Mouse (Mus musculus): ENCODE measurements around the gene Pth2.

Pth2 gene

GRCm38 (mm10) chr7:45154096-45154992, 26.5 kb upstream of the Pth2 start, which contains the start of the genes Pih1d1 and Aldh16a1:
Pih1d1 (plus strand) TSS chr7:45154303.
Aldh16a1 (minus strand) TSS chr7:45154584.
- DNase-seq = peak; percentile 99

- peak; percentile 70 to 88 for DNase-seq
These were observed 25.7 kb upstream of the Pth2 start for GRCm38 (mm10) chr7:45154993-45155514.

GRCm38 (mm10) chr7:45155590-45155989, 25.2 kb upstream of the Pth2 start:
- DNase-seq = peak in 1 of 2 experiments; percentile 27

DNA sequence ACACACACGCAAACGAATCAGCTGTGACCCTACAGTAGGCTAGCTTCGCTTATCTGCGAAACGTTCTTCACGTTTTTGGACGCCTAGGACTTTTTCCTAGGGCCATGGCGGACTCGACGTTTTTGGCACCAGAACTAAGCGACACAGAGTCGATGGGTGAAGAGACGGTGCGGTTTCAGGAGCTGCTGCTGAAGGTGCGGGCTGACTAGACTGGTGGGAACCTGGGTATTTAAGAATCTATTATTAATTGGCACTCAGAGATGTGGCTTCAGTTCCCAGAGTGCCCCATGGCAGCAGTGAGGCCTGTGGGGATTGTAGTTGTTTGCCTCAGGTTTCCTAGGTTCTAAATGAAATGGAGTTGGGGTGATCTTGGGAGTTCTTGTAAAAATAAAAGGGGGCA, 24.6 kb upstream of the Pth2 start:
- peak in 1 of 2 experiments; percentile 5 for DNase-seq

DNA sequence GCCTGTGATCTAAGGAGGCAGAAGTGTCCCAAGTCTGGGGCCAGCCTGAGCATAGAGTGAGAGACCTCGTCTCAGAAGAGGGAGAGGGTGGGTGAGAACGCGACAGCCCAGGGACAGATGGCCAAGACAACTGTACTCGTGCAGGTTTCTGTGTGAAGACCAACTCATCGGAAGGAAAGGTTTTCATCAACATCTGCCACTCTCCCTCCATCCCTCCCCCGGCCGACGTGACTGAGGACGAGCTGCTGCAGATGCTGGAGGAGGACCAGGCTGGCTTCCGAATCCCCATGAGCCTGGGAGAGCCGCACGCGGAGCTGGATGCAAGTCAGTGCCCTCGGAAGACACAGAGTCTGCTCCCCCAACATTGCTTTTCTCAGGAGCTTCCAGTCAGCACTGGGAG, 23.3 kb upstream of the Pth2 start:
- DNase-seq = no peak

DNA sequence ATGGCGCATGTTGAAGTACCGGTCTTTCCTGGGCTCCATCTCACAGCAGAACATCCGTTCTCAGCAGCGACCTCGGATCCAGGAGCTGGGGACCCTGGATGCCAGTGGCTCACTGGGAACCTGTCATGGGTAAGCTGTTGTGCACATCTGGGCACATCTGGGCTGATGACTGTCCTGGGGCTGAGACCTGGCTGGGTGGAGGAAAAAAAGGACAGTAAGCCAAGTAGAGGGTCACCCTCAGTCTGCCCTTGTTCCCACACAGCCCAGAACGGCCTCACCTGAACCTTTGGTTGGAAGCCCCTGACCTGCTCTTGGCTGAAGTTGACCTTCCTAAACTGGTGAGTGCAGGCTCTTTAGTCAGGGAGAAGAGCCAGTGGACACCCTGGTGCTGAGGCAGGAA, 21.8 kb upstream of the Pth2 start:
- peak in 1 of 2 experiments; percentile 11 for DNase-seq

- peak in 1 of 2 experiments; percentile 9 for DNase-seq
These were observed 20.4 kb upstream of the Pth2 start for GRCm38 (mm10) chr7:45160316-45160800.

- DNase-seq = no peak
These were observed 19.9 kb upstream of the Pth2 start for GRCm38 (mm10) chr7:45160866-45161265.

- DNase-seq = peak; percentile 100
These were observed 19.0 kb upstream of the Pth2 start for GRCm38 (mm10) chr7:45161612-45162473.

- no peak for DNase-seq
These were observed 18.2 kb upstream of the Pth2 start for GRCm38 (mm10) chr7:45162551-45162950.

GRCm38 (mm10) chr7:45162996-45163615, 17.7 kb upstream of the Pth2 start:
- DNase-seq = peak in 1 of 2 experiments; percentile 31

DNA sequence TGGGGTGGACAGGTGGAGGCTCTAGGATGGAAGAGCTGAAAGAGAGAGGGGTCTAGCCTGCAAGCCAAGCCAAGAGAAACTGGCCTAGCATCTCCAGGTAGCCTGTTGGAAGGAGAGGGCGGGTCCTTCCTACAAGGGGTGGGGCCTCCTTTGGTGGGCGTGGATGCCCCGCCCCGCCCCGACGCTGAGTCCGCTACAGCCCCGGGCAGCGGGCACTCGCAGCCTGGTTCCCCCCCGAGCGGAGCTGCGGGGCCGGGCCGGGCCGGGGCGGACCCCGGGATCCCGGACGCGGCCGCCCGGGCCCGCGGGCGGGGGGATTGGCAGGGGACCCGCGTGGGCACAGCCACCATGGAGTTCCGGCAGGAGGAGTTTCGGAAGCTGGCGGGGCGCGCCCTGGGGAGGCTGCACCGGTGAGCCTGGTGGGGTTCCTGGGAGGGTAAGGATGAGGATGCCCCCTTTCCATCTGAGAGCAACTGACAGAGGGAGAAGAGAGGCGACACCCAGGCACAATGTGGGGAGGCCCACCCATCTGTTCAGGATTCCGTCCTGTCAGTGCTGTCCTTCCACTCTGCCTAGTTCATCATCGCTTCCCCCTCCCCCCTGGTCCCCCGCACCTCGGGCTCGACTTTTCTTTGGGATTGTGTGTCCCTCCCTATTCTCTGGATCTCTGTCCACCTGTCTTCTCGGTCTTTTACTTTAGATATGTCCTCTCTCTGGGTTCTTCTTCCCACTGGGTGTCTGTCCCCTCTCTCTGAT, 16.9 kb upstream of the Pth2 start, which contains the start of gene Slc17a7:
TSS of gene Slc17a7 (plus strand) at position 215 of the 756 bp plus-strand sequence.
- DNase-seq = peak; percentile 78 to 87

DNA sequence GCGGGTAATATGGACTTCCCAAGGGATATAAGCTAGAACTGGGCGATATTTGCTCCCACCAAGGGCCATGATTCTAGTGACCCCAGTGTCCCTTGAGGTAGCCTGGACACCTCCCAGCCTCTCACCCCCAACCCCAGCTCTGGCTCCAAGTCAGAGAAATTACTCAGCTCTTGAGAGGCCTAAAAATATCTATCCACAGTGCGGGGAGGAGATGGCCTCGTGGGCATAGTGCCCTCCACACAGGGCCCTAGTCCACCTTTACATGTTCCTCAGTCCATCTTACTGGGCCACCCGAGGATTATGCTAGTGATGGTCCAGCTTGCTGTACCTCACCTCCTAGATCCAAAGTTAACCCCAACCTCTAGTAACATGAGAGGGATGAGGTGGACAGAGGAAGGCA, 16.0 kb upstream of the Pth2 start:
- peak; percentile 65 to 71 for DNase-seq

GRCm38 (mm10) chr7:45165701-45166100, 15.1 kb upstream of the Pth2 start:
- peak in 1 of 2 experiments; percentile 52 for DNase-seq

- peak in 1 of 2 experiments; percentile 70 for DNase-seq
These were observed 13.8 kb upstream of the Pth2 start for GRCm38 (mm10) chr7:45166950-45167401.

DNA sequence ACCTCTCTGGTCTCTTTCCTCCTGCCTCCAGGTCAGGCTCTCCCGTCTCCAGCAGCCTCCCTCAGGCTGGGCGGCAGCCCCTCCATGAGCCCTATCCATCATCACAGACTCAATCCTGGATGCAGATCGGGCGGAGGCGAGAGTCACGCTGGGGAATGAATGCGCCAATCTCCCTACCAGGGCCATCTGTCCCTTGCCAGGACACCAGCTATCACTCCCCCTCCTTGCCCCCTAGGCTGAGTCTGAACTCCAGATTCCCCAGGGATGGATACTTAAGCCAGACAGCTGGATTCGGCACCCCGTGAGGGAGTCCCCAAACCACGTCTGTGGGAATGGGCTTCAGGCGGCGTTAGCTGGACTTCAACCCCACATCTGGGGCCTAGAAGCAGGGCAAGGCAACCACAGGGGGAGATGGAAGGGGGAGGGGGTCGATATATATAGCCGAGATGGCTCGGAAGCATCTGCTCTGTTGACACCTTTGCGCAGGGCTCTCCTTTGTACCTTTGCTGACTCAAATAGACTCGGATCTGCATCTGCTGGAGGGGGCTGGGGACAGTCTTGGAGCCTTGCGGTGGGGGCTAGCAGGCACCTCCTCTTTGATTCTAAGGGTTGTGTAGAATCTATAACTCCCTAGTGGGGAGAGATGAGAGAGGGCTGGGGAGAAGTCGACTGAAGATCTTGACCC, 12.9 kb upstream of the Pth2 start:
- DNase-seq = peak; percentile 72 to 83

GRCm38 (mm10) chr7:45168656-45169055, 12.1 kb upstream of the Pth2 start:
- peak; percentile 65 to 71 for DNase-seq

DNA sequence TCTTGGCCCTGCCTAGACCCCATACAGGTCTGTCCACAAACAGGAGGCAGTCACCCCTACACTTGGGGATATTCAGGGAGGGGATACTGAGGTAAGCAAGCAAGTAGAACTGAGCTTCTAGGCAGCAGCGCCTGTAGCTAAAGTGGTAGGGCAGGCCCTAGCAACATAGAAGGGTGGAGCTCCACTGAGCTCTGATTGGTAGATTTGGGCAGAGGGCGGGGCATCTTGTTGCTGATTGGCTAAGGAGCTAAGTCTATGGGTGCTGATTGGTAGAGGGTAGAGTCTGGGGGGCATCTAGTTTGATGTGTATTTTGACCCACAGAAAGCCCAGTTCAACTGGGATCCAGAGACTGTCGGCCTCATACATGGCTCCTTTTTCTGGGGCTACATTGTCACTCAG, 11.3 kb upstream of the Pth2 start:
- peak; percentile 71 to 82 for DNase-seq

DNA sequence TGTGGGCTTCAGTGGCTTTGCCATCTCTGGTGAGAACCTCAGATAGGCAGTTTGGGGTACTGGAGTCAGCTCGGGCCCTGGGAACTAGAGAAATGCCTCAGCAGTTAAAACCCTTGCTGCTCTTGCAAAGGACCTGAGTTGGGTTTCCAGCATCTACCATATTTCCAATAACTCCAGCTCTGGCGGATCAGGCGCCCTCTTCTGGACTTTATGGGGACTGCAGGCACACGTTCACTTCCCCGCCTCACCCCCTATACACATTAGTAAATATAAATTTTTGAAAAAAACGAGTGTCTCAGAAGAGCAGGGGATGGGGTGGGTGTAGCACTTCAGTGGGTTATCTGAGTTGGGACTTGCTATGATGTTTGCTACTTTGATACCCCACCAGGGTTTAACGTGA, 7.8 kb upstream of the Pth2 start:
- peak; percentile 54 to 73 for DNase-seq

- peak in 1 of 2 experiments; percentile 47 for DNase-seq
These were observed 7.0 kb upstream of the Pth2 start for GRCm38 (mm10) chr7:45173772-45174171.
